Mouse (Mus musculus): ENCODE measurements around the gene Gpx4. TPM values are rescaled to one million over a fixed set of nuclear protein-coding genes. Genes with fewer than 3 reads are reported as not detected.

Gpx4 gene
- total RNA-seq, 2 experiments from 2014 or later, result 1,132 to 1,146 TPM

DNA sequence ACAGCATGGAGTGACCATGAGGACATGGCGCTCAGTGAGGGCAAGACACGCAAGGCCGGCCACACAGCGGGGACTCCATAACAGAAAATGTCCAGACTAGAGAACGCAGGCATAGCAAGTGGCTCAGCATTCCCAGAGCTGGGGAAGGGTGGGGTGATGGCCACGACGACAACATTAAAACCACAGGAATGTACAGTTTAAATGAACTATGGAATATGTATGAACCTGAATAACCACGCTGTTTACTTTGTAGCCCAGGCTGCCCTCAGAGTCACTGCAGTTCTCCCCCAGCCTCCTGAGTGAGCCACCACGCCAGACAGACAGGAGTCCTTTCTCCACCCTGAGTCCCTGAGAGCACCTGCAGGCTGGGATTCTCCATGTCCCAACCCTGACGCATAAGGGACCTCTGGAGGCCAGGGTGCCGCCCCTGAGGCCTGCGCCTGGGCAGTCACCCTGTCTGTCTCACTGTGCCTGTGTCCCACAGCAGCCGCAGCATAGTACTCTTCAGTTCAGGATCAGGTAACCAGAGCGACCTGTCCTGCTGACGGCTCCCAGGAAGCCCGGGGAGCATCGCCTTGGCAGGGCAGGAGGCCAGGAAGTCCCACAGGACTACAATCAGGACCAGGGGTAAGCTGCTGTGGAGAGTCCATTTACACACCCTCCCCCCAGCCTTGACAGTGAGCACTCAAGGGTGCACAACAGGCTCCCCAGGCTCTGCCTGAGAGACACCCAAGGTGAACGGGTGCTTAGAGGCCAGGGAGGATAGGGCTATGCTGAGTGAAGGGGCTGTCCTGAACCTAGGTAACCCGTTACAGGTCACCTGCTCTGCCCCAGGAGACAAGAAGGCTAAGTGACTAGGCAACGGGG is 25.9 kb downstream of the Gpx4 start:
- peak; percentile 62 for DNase-seq

DNA sequence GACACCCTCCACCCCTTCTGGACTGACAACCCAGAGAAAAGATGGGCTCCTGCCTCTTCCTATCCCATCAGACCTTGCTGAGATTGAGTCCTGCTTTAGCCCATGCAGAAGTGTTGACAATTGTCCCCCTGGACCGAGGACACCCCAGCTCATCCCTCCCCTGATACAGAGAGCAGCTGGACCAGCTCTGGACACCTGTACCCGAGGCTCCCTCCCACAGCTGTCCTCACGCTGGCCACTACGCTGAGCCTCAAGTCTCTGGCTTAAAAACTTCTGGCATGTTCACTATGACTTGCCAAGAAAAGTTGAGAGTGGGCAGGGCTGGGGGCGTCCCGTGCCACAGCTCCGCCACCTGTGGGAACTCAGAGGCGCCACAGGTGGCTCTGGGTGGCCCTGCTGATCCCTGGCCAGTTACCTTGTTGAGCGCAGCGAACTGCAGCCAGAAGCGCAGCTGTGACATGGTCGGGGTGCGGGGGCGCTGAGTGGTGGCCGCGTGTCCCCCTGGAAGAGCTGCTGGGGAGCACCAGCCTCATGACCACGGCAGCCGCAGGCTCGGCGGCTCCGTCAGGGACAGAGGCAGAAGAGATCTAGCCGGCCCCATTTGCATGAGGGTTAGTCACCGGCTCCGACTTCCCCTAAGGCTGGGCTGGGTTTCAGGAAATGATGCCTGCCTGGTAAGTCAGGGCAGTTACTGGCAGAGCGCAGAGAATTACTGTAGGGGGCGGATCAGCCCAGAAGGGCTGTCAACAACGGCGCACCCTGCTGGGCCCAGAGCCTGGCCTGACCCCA is 28.0 kb downstream of the Gpx4 start:
- peak; percentile 85 for DNase-seq

DNA sequence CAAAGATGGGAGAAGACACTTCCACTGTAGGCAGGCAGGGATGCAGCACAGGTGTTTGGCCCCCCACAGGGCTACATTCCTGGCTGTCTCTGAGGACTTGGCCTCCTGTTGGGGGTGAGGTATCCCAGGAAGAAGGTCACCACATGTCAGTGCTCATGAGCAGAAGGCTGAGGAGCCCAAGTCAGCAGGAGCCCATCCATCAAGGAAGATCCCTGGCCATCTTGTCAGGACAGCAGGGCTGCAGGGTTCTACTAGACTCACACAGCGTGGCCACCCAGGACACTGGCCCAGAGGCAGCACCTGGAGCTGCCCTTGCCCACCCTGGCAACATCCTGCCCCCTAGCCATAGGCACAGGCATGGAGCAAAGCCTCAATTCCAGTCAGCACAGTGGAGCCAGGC is 29.0 kb downstream of the Gpx4 start:
- no peak for DNase-seq

- no peak for DNase-seq
These were observed 29.4 kb downstream of the Gpx4 start for GRCm38 (mm10) chr10:80076386-80076785.

GRCm38 (mm10) chr10:80077312-80077711 is 30.3 kb downstream of the Gpx4 start:
- DNase-seq, result no peak

GRCm38 (mm10) chr10:80078366-80078765 is 31.4 kb downstream of the Gpx4 start:
- DNase-seq, result no peak

DNA sequence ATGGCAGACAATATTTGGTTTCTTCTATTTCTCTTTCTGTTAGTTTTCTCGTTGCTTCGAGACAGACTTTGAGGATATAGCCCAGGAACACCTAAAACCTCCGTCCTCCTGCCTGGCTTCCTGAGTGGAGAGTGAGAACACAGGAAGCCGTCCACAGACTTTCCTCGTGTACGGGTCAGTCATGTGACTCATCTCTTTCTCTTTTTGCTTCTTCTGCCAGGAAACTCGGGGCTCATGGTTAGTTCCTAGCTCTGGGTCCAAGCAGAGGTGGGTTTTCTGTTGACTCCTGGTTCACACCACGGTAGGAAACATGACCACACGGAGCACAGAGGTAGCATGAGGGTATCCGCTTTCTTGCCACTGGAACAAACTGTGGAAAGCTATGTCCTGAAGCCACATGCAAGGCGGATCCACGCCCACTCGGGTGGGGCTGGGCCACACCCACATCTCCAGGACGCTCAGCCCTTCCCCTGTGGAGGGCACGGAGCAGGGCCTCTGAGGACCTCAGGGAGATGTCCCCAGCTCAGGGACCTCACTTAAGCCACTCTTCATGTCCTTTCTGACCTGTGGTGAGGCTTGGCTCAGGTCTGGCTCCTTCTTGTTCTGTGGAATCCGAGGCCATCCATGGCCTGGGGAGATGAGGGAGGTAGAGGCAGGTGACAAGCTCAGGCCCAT is 33.6 kb downstream of the Gpx4 start:
- DNase-seq, result no peak

DNA sequence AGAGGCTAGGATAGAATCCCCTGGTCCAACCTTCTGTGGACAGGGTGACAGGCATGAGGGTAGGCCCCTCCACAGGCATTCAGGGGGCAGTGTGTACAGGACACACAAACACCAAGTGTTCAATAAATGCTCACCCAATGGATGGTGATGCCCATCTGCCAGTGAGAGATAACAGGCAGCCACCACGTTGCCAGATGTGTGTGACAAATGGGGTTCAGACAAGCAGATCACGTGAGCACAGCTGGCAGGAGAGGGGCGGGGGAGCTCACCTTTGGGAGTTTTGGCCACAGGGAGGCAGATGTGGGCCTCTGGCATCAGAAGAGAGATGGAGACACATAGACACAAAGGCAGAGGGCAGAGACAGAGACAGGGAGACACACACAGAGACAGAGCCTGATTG is 34.1 kb downstream of the Gpx4 start:
- no peak for DNase-seq

GRCm38 (mm10) chr10:80084817-80085487 is 38.0 kb downstream of the Gpx4 start:
- DNase-seq, result peak; percentile 70

DNA sequence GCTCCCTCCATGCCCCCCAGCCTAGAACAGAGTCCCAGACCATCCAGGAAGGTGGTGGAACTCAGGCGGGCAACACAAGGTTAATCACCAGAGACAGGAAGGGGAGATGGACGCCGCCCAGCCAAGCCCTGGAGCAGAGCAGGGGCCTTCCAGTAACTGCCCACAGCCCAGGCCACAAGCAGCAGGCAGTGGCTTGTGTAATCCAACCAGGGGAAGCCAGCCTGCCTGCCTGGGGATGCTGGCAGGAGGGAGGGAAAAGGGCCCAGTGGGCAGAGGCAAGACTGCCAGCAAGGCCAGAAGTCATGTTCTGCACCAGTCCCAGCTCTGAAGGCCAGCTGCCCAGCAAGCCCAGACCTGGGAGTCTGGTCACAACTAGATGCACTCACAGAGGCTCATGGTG is 39.9 kb downstream of the Gpx4 start:
- DNase-seq, result peak; percentile 76

GRCm38 (mm10) chr10:80087483-80087882 is 40.5 kb downstream of the Gpx4 start:
- no peak for DNase-seq

GRCm38 (mm10) chr10:80089146-80089545 is 42.2 kb downstream of the Gpx4 start:
- no peak for DNase-seq

- DNase-seq, result no peak
These were observed 44.6 kb downstream of the Gpx4 start for GRCm38 (mm10) chr10:80091527-80091926.

- no peak for DNase-seq
These were observed 45.7 kb downstream of the Gpx4 start for GRCm38 (mm10) chr10:80092690-80093089.

DNA sequence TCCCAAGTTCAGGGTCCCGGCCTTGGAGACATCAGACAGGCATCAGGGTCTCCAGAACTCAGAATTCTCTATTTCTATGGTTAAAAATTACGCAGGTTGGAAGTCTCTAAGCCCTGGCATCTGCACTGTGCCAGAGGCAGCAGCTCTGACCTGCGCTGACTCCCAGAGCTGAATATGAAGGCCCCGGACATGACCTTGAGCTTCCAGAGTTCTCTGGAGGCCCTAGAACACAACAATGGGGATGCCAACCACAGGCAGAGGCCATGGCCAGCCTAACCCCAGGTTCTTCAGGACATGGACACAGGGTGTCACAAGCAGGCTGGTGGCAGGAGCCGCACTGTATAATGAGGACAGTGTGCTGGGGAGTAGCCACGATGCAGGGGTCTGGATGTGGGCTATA is 47.1 kb downstream of the Gpx4 start:
- peak; percentile 77 for DNase-seq

DNA sequence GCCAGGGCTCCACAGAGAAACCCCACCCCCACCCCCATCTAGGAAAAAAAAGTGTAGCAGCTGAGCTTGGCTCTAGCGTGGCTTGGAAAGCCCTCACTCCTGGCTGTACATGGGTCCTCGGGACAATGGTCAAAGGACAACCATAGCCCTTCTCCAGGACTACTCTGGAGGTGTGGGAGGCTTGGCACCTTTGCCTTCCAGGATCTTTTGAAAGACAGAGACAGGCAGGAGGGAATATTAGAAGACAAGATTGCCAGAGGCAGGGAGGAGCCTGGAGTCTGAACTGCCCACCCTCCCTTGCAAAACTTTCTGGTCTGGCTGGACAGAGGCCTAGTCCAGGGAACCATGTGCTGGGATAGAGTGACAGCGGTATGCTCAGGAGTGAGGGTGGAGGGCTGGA is 47.7 kb downstream of the Gpx4 start:
- DNase-seq, result peak; percentile 57

DNA sequence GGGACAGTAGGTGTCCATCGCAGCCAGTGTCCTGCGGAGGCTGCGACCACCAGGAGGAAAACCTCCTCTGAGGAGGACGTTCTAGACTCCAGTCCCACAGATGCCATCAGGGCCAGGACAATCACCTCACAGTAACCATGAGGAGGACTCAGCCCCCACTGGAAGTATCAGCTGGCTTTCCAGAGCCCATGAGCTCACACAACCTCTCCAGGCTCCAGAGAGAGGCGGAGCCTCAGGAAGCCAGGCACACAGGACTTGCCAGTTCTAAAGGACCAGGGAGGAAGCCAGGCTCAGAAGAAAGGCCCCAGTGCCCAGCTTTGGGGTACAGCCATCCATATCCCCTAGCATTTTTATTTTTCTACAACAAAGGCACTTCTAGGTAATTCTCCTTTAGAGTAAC is 48.6 kb downstream of the Gpx4 start:
- DNase-seq, result peak; percentile 64

GRCm38 (mm10) chr10:80097275-80097674 is 50.3 kb downstream of the Gpx4 start:
- DNase-seq, result no peak

GRCm38 (mm10) chr10:80098630-80099029 is 51.7 kb downstream of the Gpx4 start:
- peak; percentile 41 for DNase-seq

DNA sequence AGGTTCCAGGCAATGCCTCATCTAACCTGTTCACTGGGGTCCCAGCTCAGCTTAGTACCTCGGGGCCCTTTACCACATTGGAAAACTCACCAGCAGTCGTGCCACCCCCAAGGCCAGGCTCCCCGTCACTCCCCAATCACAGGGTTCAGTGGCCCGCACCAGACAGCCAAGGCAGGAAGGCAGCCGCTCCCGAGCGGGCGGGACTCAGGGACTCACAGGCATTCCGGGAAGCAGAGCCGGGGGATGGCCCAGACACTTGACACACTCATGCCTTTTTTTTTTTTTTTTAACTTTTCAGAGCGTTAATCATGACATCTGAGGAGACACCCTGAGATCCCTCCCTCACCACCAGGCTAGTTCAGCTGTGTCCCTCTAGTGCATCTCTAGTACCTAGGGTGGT is 54.0 kb downstream of the Gpx4 start:
- peak; percentile 79 for DNase-seq

- DNase-seq, result peak; percentile 92
These were observed 55.4 kb downstream of the Gpx4 start for GRCm38 (mm10) chr10:80102216-80102915.

GRCm38 (mm10) chr10:80103032-80103431 is 56.1 kb downstream of the Gpx4 start:
- DNase-seq, result no peak
